Mouse (Mus musculus) lung, embryonic 15.5 days (tissue): ENCODE results near the gene Bloc1s3. TPM values are rescaled to one million over a fixed set of nuclear protein-coding genes. Genes with fewer than 3 reads are reported as not detected.

Experiments
- ATAC-seq: fragments of 200-750 bp; cut with Nextera tagmentation; 2 replicates; pipeline ENCODE4 v1.8.0; 2017; ENCODE audit warnings: moderate number of reproducible peaks, borderline replicate concordance; ENCODE audit not compliant: low FRiP score, low TSS enrichment; ENCODE audit errors: extremely low read depth
- H3K27ac ChIP-seq: fragments of 300-500 bp; sonication (generic); 2 replicates; pipeline ENCODE4 v1.5.1; 2015; ENCODE audit warnings: moderate library complexity, mild to moderate bottlenecking, inconsistent platforms
- H3K27me3 ChIP-seq: fragments of 300-500 bp; sonication (generic); 2 replicates; pipeline ENCODE4 v1.6.1; 2015; ENCODE audit warnings: inconsistent platforms
- H3K36me3 ChIP-seq: fragments of 300-500 bp; sonication (generic); 2 replicates; pipeline ENCODE4 v1.6.1; 2015; ENCODE audit warnings: inconsistent platforms
- H3K4me1 ChIP-seq: fragments of 300-500 bp; sonication (generic); 2 replicates; pipeline ENCODE4 v1.6.1; 2015; ENCODE audit warnings: inconsistent platforms
- H3K4me2 ChIP-seq: fragments of 300-500 bp; sonication (generic); 2 replicates; pipeline ENCODE4 v1.6.1; 2015; ENCODE audit warnings: inconsistent platforms, mild to moderate bottlenecking, moderate library complexity
- H3K4me3 ChIP-seq: fragments of 300-500 bp; sonication (generic); 2 replicates; pipeline ENCODE4 v1.5.1; 2015; ENCODE audit warnings: mild to moderate bottlenecking, inconsistent platforms
- H3K9ac ChIP-seq: fragments of 300-500 bp; sonication (generic); 2 replicates; pipeline ENCODE4 v1.6.1; 2015; ENCODE audit warnings: inconsistent platforms
- H3K9me3 ChIP-seq: fragments of 300-500 bp; sonication (generic); 2 replicates; pipeline ENCODE4 v1.6.1; 2016; ENCODE audit warnings: inconsistent platforms
- WGBS: fragments of 180-500 bp; shearing (Covaris S2); methylation state at CpG from one replicate; pipeline ENCODE4 v1.1.7; 2015; 5-methylcytosine and 5-hydroxymethylcytosine counted together
- polyA plus RNA-seq: library from polyadenylated mRNA; unstranded; fragments of >200 nt; fragmentation: Nextera tagmentation; extraction: Ambion mirVana; gene quantifications from 2 replicates; pipeline ENCODE4 v1.2.1, GENCODE M21; 2015

Gene Bloc1s3
- polyA plus RNA-seq, 1 experiment from 2014 or later: 2.0 TPM

DNA sequence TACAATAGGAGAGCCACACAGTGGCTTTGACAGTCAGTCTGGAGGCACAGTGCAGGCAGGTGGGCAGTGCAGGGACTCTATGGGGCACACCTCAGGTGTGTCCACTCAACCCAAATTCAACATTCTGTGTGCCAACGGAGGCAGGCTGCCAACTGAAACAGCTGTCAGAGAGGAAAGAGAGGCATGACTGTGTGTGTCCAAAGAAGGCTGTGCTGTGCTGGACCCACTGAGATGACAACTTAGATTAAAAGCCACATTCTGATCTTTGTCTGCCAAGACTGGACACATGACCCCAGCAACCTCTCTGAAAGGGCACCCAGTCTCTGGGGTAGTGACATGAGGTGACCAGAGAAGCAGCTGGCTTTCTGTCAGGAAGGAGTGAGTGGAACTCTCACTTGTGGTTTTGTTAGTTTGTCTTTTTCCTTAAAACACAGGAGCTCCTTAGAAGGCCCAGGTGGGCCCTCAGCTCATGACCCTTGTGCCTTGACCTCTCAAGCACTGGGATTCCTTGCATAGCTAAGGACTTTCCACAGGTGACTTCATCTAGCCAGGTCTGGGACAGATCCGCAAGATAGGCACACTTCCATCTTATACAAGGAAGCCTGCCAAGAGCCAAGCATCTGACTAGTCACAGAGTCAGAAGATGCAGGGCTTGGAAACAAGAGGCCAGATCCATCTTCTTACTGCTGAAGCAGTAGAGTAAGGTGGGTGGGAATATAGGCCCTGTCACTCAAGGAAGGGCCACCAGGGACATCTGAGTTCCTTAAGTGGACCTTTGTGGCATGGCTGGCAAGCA is 32.8 kb upstream of the Bloc1s3 start:
- WGBS: 49% methylated on average over 2 of the region's 2 CpGs
- Histone ChIP-seq H3K27me3 (no peaks in the 10 kb centered on the region), H3K4me3 (no peak overlapping the region), H3K4me1 (peaks cover 26% of the 10 kb centered on the region), H3K9me3 (no peaks in the 10 kb centered on the region), H3K27ac (no peak overlapping the region), H3K36me3 (no peaks in the 10 kb centered on the region), H3K9ac (no peak overlapping the region), H3K4me2 (no peak overlapping the region)
- no peak for ATAC-seq

DNA sequence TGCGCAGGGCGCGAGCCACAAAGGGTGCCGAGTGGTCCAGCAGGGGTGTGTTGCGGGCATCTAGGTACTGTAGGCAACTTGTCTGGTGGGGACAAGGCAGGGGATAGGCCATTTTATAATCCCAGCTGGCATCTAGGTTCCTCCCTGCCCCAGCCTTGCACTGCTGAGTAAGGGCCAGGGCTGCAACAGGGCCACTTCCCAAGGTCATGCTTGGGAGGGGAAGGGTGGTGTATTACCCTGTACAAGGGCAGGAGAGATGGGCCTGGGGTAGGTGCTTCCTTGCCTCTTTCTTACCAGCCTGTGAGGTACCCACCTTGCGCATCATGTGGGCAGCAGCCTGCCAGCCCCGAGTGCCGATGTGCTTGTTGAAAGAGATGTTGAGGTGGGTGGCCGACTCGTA is 26.5 kb upstream of the Bloc1s3 start:
- ATAC-seq: no peak
- Histone ChIP-seq H3K27me3 (no peaks in the 10 kb centered on the region), H3K4me3 (no peak overlapping the region), H3K9ac (no peak overlapping the region), H3K4me2 (no peak overlapping the region), H3K27ac (no peak overlapping the region), H3K4me1 (no peaks in the 10 kb centered on the region), H3K9me3 (no peaks in the 10 kb centered on the region), H3K36me3 (peaks cover 49% of the 10 kb centered on the region)
- WGBS: 86% methylated on average over 10 of the region's 10 CpGs

DNA sequence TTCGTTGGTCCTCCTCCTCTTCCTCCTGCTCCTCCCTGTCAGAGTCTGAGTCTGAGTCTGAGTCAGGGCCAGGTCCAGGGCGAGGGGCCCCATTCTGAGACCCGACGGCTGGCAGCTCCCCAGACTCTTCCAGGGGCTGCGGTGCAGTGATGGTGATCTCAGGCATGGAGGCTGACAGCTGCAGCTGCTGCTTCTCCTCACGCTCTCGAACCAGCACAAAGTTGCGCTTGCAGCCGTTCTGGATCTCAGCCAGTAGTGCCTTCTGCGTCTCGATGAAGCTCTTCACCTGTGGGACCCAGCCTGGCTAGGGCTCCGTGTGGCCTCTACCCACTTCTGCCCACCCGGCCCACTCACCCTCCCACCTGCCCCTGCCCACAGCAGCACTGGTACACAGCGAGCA is 24.1 kb upstream of the Bloc1s3 start:
- Histone ChIP-seq H3K9ac (no peak overlapping the region), H3K4me3 (no peak overlapping the region), H3K9me3 (no peaks in the 10 kb centered on the region), H3K27me3 (no peaks in the 10 kb centered on the region), H3K27ac (no peak overlapping the region), H3K4me2 (no peak overlapping the region), H3K36me3 (peaks cover 53% of the 10 kb centered on the region), H3K4me1 (no peaks in the 10 kb centered on the region)
- WGBS: 80% methylated on average over 14 of the region's 14 CpGs
- 0 out of 2 replicates have a peak, but pooled peaks have one; percentile 24 for ATAC-seq

DNA sequence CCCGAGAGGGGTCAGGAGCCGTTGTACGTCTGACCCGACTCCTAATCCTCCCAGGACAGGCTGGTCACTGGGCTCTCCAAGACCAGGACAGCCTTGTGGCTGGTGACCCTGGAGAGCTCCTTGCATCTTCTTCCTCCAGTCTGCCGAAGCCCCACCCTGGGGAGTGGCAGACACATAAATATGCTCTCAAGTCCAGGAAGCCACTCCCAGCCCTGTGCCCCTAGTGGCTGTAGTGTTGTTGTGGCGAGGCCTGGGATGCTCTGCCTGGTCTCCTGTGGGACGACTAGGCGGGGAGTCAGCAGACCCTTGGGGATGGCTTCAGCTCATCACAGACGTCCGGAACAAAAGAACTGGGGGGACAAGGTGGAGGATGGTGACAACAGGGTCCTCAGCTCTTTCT is 22.9 kb upstream of the Bloc1s3 start:
- Histone ChIP-seq H3K9me3 (no peaks in the 10 kb centered on the region), H3K36me3 (peaks cover 53% of the 10 kb centered on the region), H3K27me3 (no peaks in the 10 kb centered on the region), H3K4me1 (no peaks in the 10 kb centered on the region), H3K4me2 (no peak overlapping the region), H3K27ac (no peak overlapping the region), H3K9ac (no peak overlapping the region), H3K4me3 (no peak overlapping the region)
- 71% methylated on average over 10 of the region's 10 CpGs for WGBS
- no peak for ATAC-seq

DNA sequence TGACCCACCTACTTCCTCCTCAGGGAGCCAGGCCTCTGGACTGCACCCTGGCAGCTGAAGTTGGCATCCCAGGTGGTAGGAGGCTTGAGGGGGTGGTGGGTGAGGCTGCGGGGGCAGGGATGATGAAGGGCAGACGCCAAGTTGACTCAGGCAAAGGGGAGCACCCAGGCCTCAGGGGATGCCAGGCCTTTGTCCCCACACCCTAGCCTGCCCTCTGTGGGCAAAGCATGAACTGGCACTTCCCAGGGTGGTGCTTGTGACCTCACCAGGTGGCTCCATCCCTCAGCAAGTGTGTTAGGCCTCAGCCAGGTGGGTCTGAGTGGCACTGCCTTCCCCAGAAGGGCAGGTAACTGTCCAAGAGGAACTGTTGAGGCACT is 16.9 kb upstream of the Bloc1s3 start:
- peaks cover 54% of the 10 kb centered on the region for H3K27me3 ChIP-seq
- no peak overlapping the region for H3K4me2 ChIP-seq
- H3K36me3 ChIP-seq: peaks cover 9% of the 10 kb centered on the region; the same call in 1 of the 2 replicates
- no peak for ATAC-seq
- peaks cover 21% of the 10 kb centered on the region for H3K4me1 ChIP-seq
- H3K9ac ChIP-seq: no peak overlapping the region
- H3K4me3 ChIP-seq: no peak overlapping the region
- H3K27ac ChIP-seq: no peak overlapping the region
- WGBS: 67% methylated on average over 2 of the region's 2 CpGs
- no peaks in the 10 kb centered on the region for H3K9me3 ChIP-seq

DNA sequence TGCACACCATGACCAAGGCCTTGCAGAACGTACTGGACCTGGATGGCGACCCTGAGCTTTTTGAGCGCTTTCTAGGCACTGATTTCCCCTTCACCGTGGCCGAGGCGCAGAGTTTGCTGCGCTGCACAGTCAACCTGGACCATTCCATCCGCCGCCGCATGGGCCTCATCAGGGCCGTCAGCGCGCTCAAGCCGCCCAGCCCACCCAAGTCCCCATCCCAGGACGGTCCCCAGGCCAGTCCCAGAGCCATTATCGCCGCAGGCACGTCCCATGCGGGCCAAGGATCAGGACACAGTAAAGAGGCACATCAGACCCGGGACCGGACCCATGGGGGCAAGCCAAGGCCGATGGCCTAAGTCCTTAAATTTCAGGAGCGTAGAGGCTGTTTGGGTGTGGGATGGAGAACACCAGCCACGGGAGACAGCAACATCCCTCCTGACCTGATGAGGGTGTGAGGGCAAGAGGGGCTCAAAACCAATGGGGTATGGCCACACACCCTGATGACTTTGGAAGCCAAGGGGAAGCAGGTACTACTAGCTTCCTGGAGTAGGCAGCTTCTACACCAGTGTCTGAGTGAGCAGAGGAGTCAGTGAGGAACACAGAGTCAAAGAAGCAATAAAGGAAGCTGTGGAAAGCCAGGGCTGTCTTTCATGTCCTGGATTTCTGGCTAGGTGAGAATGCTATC is 16.4 kb upstream of the Bloc1s3 start:
- H3K9me3 ChIP-seq: no peaks in the 10 kb centered on the region
- ATAC-seq: no peak
- H3K36me3 ChIP-seq: peaks cover 4% of the 10 kb centered on the region; the same call in 1 of the 2 replicates
- H3K27ac ChIP-seq: no peak overlapping the region
- H3K9ac ChIP-seq: no peak overlapping the region
- H3K4me3 ChIP-seq: peak overlapping the region; percentile 39
- peaks cover 26% of the 10 kb centered on the region for H3K4me1 ChIP-seq
- WGBS: 13% methylated on average over 24 of the region's 24 CpGs
- H3K27me3 ChIP-seq: peaks cover 59% of the 10 kb centered on the region
- peak overlapping the region; percentile 86 for H3K4me2 ChIP-seq

DNA sequence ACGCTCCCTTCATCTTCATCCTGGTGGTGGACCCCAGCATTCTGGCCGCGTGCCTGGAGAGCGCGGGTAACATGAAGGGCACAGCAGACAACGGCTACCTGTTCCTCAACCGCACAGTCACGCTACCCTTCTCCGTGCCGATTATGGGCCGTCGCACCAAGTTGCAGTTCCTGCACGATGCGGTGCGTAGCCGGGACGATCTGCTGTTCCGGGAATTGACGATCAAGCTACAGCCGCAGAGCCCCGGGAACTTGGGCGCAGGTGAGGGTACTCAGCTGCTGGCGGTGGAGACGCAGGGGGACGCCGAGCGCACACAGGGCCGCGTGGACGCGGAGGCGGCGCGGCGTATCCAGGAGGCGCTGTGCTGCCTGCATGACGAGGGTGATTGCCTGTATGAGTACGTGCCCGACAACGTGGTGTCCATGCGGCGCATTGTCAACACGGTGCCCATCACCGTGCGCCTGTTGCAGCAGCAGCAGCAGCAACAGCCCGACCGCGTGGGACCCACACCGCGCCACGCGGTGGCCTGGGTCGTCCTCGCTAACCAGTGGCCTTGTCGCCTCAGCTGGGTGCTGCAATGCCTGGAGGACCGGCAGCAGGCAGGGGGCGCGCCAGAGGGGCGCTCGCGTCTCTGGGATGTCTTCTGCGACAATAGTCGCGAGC is 15.7 kb upstream of the Bloc1s3 start:
- ATAC-seq: peak; percentile 21; the same call in 1 of the 2 replicates

DNA sequence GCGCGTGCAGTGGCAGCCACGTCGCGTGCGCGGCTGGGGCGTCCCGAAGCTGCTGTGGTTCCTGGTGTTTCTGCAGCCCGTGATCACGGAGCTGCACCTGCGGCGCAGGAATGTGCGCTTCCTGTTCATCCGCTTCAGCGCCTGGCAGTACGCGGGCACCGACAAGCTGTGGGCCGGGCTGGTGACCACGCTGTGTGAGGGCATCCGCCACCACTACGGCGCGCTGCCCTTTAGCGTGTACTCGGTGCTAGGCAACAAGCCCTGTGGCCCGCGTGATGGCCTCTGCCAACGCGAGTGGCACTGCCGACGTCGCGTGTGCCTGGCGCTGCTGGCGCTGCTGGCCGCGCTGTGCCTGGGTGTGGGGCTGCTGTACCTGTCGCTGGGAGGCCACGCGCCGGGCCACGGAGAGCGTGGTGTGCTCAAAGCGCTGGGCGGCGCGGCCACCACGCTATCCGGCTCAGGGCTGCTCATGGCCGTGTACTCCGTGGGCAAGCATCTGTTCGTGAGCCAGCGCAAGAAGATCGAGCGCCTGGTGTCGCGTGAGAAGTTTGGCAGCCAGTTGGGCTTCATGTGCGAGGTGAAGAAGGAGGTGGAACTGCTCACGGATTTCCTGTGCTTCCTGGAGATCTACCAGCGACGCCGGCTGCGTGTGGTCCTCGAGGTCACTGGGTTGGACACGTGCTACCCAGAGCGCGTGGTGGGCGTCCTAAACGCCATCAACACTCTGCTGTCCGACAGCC is 15.0 kb upstream of the Bloc1s3 start:
- H3K4me3 ChIP-seq: peak overlapping the region; percentile 39
- WGBS: 7% methylated on average over 72 of the region's 72 CpGs
- H3K9me3 ChIP-seq: no peaks in the 10 kb centered on the region
- H3K36me3 ChIP-seq: no peaks in the 10 kb centered on the region
- peak overlapping the region; percentile 86 for H3K4me2 ChIP-seq
- peaks cover 27% of the 10 kb centered on the region for H3K4me1 ChIP-seq
- H3K27ac ChIP-seq: no peak overlapping the region
- 0 out of 2 replicates have a peak, but pooled peaks have one; percentile 19 for ATAC-seq
- H3K27me3 ChIP-seq: peaks cover 73% of the 10 kb centered on the region
- 0 out of 2 replicates have a peak overlapping the region, but pooled peaks have one; percentile 34 for H3K9ac ChIP-seq

More for the DNA sequence above, 15.7 kb upstream of the Bloc1s3 start:
- H3K4me3 ChIP-seq: peak overlapping the region; percentile 39
- no peak overlapping the region for H3K27ac ChIP-seq
- H3K9me3 ChIP-seq: no peaks in the 10 kb centered on the region
- H3K36me3 ChIP-seq: no peaks in the 10 kb centered on the region
- peaks cover 66% of the 10 kb centered on the region for H3K27me3 ChIP-seq
- peak overlapping the region; percentile 86 for H3K4me2 ChIP-seq
- H3K4me1 ChIP-seq: peaks cover 27% of the 10 kb centered on the region
- WGBS: 2% methylated on average over 64 of the region's 64 CpGs
- H3K9ac ChIP-seq: peak overlapping the region; percentile 34; the same call in 1 of the 2 replicates

DNA sequence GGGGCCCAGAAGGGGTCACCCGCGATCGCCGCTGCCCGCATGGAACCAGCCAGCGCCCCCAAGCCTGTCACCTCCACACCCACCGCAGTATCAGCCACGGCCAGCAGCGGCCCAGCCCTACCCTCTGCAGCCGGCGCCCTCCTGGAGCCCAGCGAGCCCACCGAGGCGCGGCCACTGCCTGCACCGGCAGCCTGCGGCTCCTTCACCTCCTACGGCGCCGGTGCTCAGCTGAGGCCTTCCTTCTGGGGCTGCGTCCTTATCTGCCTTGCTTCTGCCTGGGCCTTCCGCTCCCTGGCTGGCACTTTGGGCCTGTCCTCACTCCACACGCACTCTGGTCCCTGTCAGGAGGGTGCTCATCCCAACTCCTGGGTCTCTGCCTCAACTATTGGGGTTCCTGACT is 11.9 kb upstream of the Bloc1s3 start:
- peaks cover 35% of the 10 kb centered on the region for H3K4me1 ChIP-seq
- peak overlapping the region; percentile 21 for H3K4me3 ChIP-seq
- peak overlapping the region; percentile 51 for H3K4me2 ChIP-seq
- H3K27ac ChIP-seq: no peak overlapping the region
- H3K9me3 ChIP-seq: no peaks in the 10 kb centered on the region
- no peaks in the 10 kb centered on the region for H3K36me3 ChIP-seq
- 5% methylated on average over 23 of the region's 23 CpGs for WGBS
- peaks cover 85% of the 10 kb centered on the region for H3K27me3 ChIP-seq
- ATAC-seq: no peak
- H3K9ac ChIP-seq: no peak overlapping the region

DNA sequence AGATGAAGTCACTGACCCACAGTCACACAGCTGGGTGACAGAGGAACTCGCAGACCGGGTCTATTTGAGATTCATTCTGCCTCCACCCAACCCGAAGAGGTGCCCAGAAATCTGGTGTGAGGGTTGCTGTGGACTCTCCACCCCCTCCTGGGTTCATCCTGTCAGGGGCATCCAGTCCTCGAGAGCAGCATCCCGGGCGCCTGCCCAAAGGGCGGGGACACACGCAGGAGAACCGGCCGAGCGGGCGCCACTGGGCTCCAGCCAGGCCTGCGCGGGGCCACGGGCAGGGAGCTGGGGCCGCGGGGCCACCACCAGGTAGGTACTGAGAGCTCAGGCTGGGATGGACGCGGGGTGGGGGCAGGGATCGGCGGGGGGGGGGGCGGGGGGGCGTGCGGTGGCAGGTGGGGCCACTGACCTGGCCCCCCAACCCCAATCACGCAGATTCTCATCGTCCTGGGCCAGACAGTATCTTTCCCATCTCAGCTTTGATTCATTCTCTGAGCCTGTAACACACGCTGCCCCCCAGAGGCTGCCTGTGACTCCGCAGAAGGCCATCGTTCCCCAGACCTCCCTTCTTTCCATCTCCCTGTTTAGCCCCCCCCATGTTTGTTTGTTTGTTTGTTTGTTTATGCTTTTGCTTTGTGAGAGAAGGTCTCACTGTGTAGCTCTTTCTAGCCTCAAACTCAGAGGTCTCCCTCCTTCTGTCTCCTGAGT is 9.6 kb upstream of the Bloc1s3 start, which contains the start of gene Nkpd1:
Gene Nkpd1 (plus strand): TSS at position 187 of the 714 bp plus-strand sequence.
- H3K36me3 ChIP-seq: no peaks in the 10 kb centered on the region
- H3K4me2 ChIP-seq: peak within 1 kb of the TSS; percentile 45
- H3K9ac ChIP-seq: 0 out of 2 replicates have a peak within 1 kb of the TSS, but pooled peaks have one; percentile 2
- H3K4me1 ChIP-seq: peaks cover 16% of the 10 kb centered on the region
- 4% methylated on average over 21 of the region's 29 CpGs for WGBS
- ATAC-seq: peak; percentile 7; the same call in 1 of the 2 replicates
- no peak within 1 kb of the TSS for H3K27ac ChIP-seq
- peaks cover 63% of the 10 kb centered on the region for H3K27me3 ChIP-seq
- H3K4me3 ChIP-seq: no peak within 1 kb of the TSS
- H3K9me3 ChIP-seq: no peaks in the 10 kb centered on the region

DNA sequence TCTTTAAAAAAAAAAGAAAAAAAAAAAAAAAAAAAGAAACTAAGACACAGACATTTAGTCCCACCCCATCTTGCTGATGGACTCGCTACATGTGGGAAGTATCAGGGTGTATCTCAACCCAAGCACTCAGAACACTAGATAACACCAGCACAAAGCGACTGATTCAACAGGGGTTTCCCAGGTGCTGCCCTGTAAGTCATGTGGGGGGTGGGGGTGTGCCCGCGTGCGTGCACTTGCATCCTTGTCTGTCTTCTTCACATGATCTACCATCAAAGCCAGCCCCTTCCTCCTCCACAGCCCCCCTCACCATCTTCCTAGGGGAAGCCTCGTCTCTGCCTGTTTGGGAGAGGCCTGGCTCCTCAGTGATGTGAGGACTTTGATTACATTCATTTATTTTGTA is 4.2 kb upstream of the Bloc1s3 start:
- no peak for ATAC-seq
- no peak overlapping the region for H3K9ac ChIP-seq
- H3K36me3 ChIP-seq: no peaks in the 10 kb centered on the region
- H3K4me3 ChIP-seq: no peak overlapping the region
- H3K9me3 ChIP-seq: no peaks in the 10 kb centered on the region
- no peak overlapping the region for H3K4me2 ChIP-seq
- H3K27ac ChIP-seq: no peak overlapping the region
- peaks cover 14% of the 10 kb centered on the region for H3K4me1 ChIP-seq
- WGBS: 68% methylated on average over 6 of the region's 6 CpGs
- H3K27me3 ChIP-seq: peaks cover 9% of the 10 kb centered on the region
